Mouse (Mus musculus) myocyte (in vitro differentiated cells): Measurements from ENCODE around the gene Lca5. TPM values are rescaled to one million over a fixed set of nuclear protein-coding genes. Genes with fewer than 3 reads are reported as not detected.

Source experiments
- H3K27me3 ChIP-seq: one replicate; pipeline ENCODE4 v1.6.1; 2011; ENCODE audit not compliant: control insufficient read depth, insufficient read depth, insufficient read length
- H3K36me3 ChIP-seq: one replicate; pipeline ENCODE4 v1.6.1; 2011; ENCODE audit not compliant: control insufficient read depth, insufficient read depth
- H3K4me2 ChIP-seq: one replicate; pipeline ENCODE4 v1.6.1; 2011; ENCODE audit warnings: low read depth, control low read depth
- H3K4me3 ChIP-seq: one replicate; pipeline ENCODE4 v1.5.1; 2011; ENCODE audit warnings: mild to moderate bottlenecking, control low read depth, moderate library complexity
- H3K79me2 ChIP-seq: one replicate; pipeline ENCODE4 v1.6.1; 2011; ENCODE audit not compliant: control insufficient read depth, insufficient read depth
- H3ac ChIP-seq: one replicate; pipeline ENCODE4 v1.6.1; 2011; ENCODE audit not compliant: control insufficient read depth, insufficient read length
- CEBPB ChIP-seq: IDR thresholded peaks from 2 replicates; pipeline ENCODE4 v1.6.1; 2011; ENCODE audit warnings: mild to moderate bottlenecking, moderate library complexity; ENCODE audit not compliant: poor library complexity, insufficient read depth, severe bottlenecking
- E2F4 ChIP-seq: IDR thresholded peaks from one replicate; pipeline ENCODE4 v1.6.1; 2011; ENCODE audit warnings: mild to moderate bottlenecking, control low read depth, moderate library complexity; ENCODE audit not compliant: insufficient read depth
- MAX ChIP-seq: IDR thresholded peaks from one replicate; pipeline ENCODE4 v1.6.1; 2011; ENCODE audit warnings: low read depth, mild to moderate bottlenecking, control low read depth
- MYOD1 ChIP-seq, 3 experiments: IDR thresholded peaks; one replicate each; pipeline ENCODE4 v1.6.1; 2011; ENCODE audit warnings: control low read depth in 2 of 3, low read depth in 2 of 3, mild to moderate bottlenecking in 2 of 3, moderate library complexity in 1 of 3; ENCODE audit not compliant: insufficient read length in 2 of 3, control insufficient read depth in 1 of 3
- MYOG ChIP-seq, 3 experiments: IDR thresholded peaks; one replicate each; pipeline ENCODE4 v1.6.1; 2011; ENCODE audit warnings: control low read depth in 2 of 3, low read depth in 2 of 3, mild to moderate bottlenecking in 2 of 3; ENCODE audit not compliant: insufficient read length in 2 of 3, control insufficient read depth in 1 of 3, insufficient read depth in 1 of 3
- POLR2A ChIP-seq: IDR thresholded peaks from one replicate; pipeline ENCODE4 v1.6.1; 2011; ENCODE audit warnings: low read depth, mild to moderate bottlenecking, control low read depth, moderate library complexity; ENCODE audit not compliant: insufficient read length
- POLR2AphosphoS2 ChIP-seq: IDR thresholded peaks from one replicate; pipeline ENCODE4 v1.6.1; 2011; ENCODE audit warnings: low read depth, control low read depth; ENCODE audit not compliant: insufficient read length
- REST ChIP-seq: IDR thresholded peaks from one replicate; pipeline ENCODE4 v1.6.1; 2011; ENCODE audit warnings: mild to moderate bottlenecking, control low read depth, moderate library complexity; ENCODE audit not compliant: insufficient read depth, insufficient read length
- SRF ChIP-seq: IDR thresholded peaks from one replicate; pipeline ENCODE4 v1.6.1; 2011; ENCODE audit warnings: low read depth; ENCODE audit not compliant: control insufficient read depth, insufficient read length
- TCF12 ChIP-seq: IDR thresholded peaks from one replicate; pipeline ENCODE4 v1.6.1; 2011; ENCODE audit warnings: mild to moderate bottlenecking, control low read depth; ENCODE audit not compliant: poor library complexity, insufficient read depth, severe bottlenecking
- TCF3 ChIP-seq: IDR thresholded peaks from one replicate; pipeline ENCODE4 v1.6.1; 2011; ENCODE audit warnings: low read depth, control low read depth; ENCODE audit not compliant: insufficient read length
- USF1 ChIP-seq: IDR thresholded peaks from one replicate; pipeline ENCODE4 v1.6.1; 2011; ENCODE audit warnings: low read depth, mild to moderate bottlenecking, control low read depth, moderate library complexity
- polyA plus RNA-seq: library from polyadenylated mRNA; unstranded; fragments of >200 nt; fragmentation: generic; extraction: Trizol; gene quantifications from one replicate; pipeline ENCODE4 v1.2.1, GENCODE M21; 2012; ENCODE audit warnings: missing spikeins

The Lca5 gene
- polyA plus RNA-seq, 1 experiment: 2.5 TPM

GRCm38 (mm10) chr9:83485357-83485756 is 44.4 kb upstream of the Lca5 start:
- Histone ChIP-seq H3K4me3 (no peak overlapping the region), H3ac (no peak overlapping the region), H3K36me3 (no peaks in the 10 kb centered on the region), H3K27me3 (no peaks in the 10 kb centered on the region), H3K79me2 (no peaks in the 10 kb centered on the region), H3K4me2 (no peak overlapping the region)
- TF ChIP-seq POLR2A: no peak
- no peak for TF ChIP-seq E2F4

GRCm38 (mm10) chr9:83483419-83483818 is 42.5 kb upstream of the Lca5 start:
- H3K4me2 ChIP-seq: no peak overlapping the region
- H3K27me3 ChIP-seq: no peaks in the 10 kb centered on the region
- H3ac ChIP-seq: no peak overlapping the region
- no peaks in the 10 kb centered on the region for H3K36me3 ChIP-seq
- no peaks in the 10 kb centered on the region for H3K79me2 ChIP-seq
- no peak for TF ChIP-seq CEBPB
- no peak for TF ChIP-seq MAX
- no peak for TF ChIP-seq MYOG (IDR thresholded peaks at IDR 0.05; ENCODE audit: control insufficient read depth in 1 of 3, insufficient read depth in 1 of 3, insufficient read length in 2 of 3, low read depth in 2 of 3)
- no peak for TF ChIP-seq TCF12
- no peak for TF ChIP-seq TCF3
- TF ChIP-seq POLR2A: no peak
- no peak for TF ChIP-seq MYOD1 (IDR thresholded peaks at IDR 0.05; ENCODE audit: control insufficient read depth in 1 of 3, insufficient read length in 2 of 3, low read depth in 2 of 3)
- TF ChIP-seq REST: no peak
- TF ChIP-seq USF1: no peak
- TF ChIP-seq E2F4: no peak
- TF ChIP-seq SRF: no peak
- no peak for TF ChIP-seq POLR2AphosphoS2
- no peak overlapping the region for H3K4me3 ChIP-seq

GRCm38 (mm10) chr9:83482176-83482949 is 41.4 kb upstream of the Lca5 start:
- Histone ChIP-seq H3K4me3 (no peak overlapping the region), H3K4me2 (no peak overlapping the region), H3K36me3 (no peaks in the 10 kb centered on the region), H3ac (no peak overlapping the region), H3K79me2 (no peaks in the 10 kb centered on the region), H3K27me3 (no peaks in the 10 kb centered on the region)
- TF ChIP-seq TCF3: no peak
- TF ChIP-seq CEBPB: no peak
- TF ChIP-seq SRF: no peak
- TF ChIP-seq USF1: no peak
- no peak for TF ChIP-seq MYOD1 (IDR thresholded peaks at IDR 0.05; ENCODE audit: control insufficient read depth in 1 of 3, insufficient read length in 2 of 3, low read depth in 2 of 3)
- no peak for TF ChIP-seq REST
- TF ChIP-seq POLR2AphosphoS2: no peak
- no peak for TF ChIP-seq POLR2A
- no peak for TF ChIP-seq MYOG (IDR thresholded peaks at IDR 0.05; ENCODE audit: control insufficient read depth in 1 of 3, insufficient read depth in 1 of 3, insufficient read length in 2 of 3, low read depth in 2 of 3)
- no peak for TF ChIP-seq E2F4
- no peak for TF ChIP-seq TCF12
- TF ChIP-seq MAX: no peak

GRCm38 (mm10) chr9:83469871-83470270 is 28.9 kb upstream of the Lca5 start:
- H3K36me3 ChIP-seq: no peaks in the 10 kb centered on the region
- TF ChIP-seq POLR2A: no peak
- TF ChIP-seq REST: no peak
- no peak for TF ChIP-seq CEBPB
- H3ac ChIP-seq: no peak overlapping the region
- H3K79me2 ChIP-seq: no peaks in the 10 kb centered on the region
- no peak overlapping the region for H3K4me2 ChIP-seq
- no peaks in the 10 kb centered on the region for H3K27me3 ChIP-seq
- H3K4me3 ChIP-seq: no peak overlapping the region

GRCm38 (mm10) chr9:83447771-83448170 is 6.8 kb upstream of the Lca5 start:
- Histone ChIP-seq H3K27me3 (no peaks in the 10 kb centered on the region), H3K36me3 (no peaks in the 10 kb centered on the region), H3K4me2 (no peak overlapping the region), H3K4me3 (no peak overlapping the region), H3ac (no peak overlapping the region), H3K79me2 (no peaks in the 10 kb centered on the region)
- TF ChIP-seq USF1 (no peak), CEBPB (no peak), MYOD1 (IDR thresholded peaks at IDR 0.05; ENCODE audit: control insufficient read depth in 1 of 3, insufficient read length in 2 of 3, low read depth in 2 of 3) (no peak), MYOG (IDR thresholded peaks at IDR 0.05; ENCODE audit: control insufficient read depth in 1 of 3, insufficient read depth in 1 of 3, insufficient read length in 2 of 3, low read depth in 2 of 3) (no peak), POLR2A (no peak), TCF3 (no peak), REST (no peak), SRF (no peak), POLR2AphosphoS2 (no peak), TCF12 (no peak), E2F4 (no peak), MAX (no peak)
